Mouse (Mus musculus) myocyte (in vitro differentiated cells): ENCODE measurements at regions not wholly inside any gene's neighbourhood (a gene's known extent, or its start where the extent isn't known, plus 50 kb on each side); places are given as distances from the start of the nearest gene placed in this dataset.

Source experiments
- MYOG ChIP-seq, 3 experiments: IDR thresholded peaks; one replicate each; pipeline ENCODE4 v1.6.1; 2011; ENCODE audit warnings: control low read depth in 2 of 3, low read depth in 2 of 3, mild to moderate bottlenecking in 2 of 3; ENCODE audit not compliant: insufficient read length in 2 of 3, control insufficient read depth in 1 of 3, insufficient read depth in 1 of 3
- POLR2A ChIP-seq: IDR thresholded peaks from one replicate; pipeline ENCODE4 v1.6.1; 2011; ENCODE audit warnings: low read depth, mild to moderate bottlenecking, control low read depth, moderate library complexity; ENCODE audit not compliant: insufficient read length
- POLR2AphosphoS2 ChIP-seq: IDR thresholded peaks from one replicate; pipeline ENCODE4 v1.6.1; 2011; ENCODE audit warnings: low read depth, control low read depth; ENCODE audit not compliant: insufficient read length
- TCF12 ChIP-seq: IDR thresholded peaks from one replicate; pipeline ENCODE4 v1.6.1; 2011; ENCODE audit warnings: mild to moderate bottlenecking, control low read depth; ENCODE audit not compliant: poor library complexity, insufficient read depth, severe bottlenecking
- USF1 ChIP-seq: IDR thresholded peaks from one replicate; pipeline ENCODE4 v1.6.1; 2011; ENCODE audit warnings: low read depth, mild to moderate bottlenecking, control low read depth, moderate library complexity

DNA sequence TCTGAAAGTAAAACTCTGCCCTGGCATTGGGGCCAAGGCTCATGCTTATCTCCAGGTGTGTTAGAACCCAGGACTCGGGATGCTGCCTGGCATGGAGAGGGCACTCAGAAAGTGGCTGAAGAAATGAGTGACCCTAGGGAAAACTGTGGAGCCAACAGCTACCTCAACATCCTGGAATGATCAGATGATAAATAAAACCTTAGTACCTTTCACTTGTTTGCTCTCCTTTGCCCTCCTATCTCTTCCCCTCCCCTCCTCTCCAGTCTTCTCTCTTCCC, 240.9 kb upstream of the Xylt1 start:
- no peak for TF ChIP-seq POLR2A
- TF ChIP-seq MYOG (IDR thresholded peaks at IDR 0.05; ENCODE audit: control insufficient read depth in 1 of 3, insufficient read depth in 1 of 3, insufficient read length in 2 of 3, low read depth in 2 of 3): no peak
- no peak for TF ChIP-seq TCF12
- TF ChIP-seq USF1: no peak
- no peak for TF ChIP-seq POLR2AphosphoS2
